Mouse (Mus musculus): Measurements from ENCODE around the gene Klkb1. TPM values are rescaled to one million over a fixed set of nuclear protein-coding genes. Genes with fewer than 3 reads are reported as not detected.

The Klkb1 gene
- total RNA-seq, 1 experiment from 2014 or later = 0.19 TPM

DNA sequence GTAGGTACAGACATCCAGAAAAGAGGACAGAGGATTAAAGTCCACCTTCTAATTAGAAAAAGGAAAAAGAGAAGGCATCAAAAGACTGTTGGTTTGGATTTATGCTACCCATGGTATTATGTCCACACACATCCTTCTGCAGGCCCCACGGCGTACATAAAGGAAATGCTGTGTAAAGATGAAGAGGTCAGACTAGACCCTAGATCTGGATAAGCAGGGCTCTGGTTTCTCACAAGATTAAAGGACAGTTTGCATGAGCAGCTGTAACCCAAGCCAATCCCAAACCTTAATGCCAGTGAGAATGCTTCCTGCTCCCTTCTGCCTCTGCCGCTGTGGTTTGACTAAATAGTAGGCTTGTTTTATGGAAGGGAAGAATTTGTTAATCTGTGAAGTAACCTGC lies 17.2 kb downstream of the Klkb1 start:
- ATAC-seq (replicated peaks; ENCODE audit: insufficient number of reproducible peaks, low FRiP score, low TSS enrichment, poor library complexity, severe bottlenecking) = no peak

DNA sequence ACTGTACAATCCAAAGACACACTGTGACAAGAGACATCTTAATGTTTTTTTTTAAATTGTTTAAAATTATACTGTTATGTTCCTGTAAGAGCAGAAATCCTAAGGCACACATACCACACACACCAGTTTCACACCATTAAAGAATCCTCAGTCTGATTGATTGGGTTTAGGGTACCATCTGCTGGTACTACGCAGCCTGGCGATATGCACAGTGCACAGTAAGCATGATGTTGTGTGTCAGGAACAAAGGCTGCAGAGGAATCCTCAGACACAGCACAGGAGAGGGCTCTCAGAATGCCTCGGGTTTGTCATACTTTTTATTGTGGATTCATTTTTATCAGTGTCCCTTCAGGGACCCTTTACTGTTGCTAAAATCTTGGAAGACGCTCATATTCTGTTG lies 20.3 kb downstream of the Klkb1 start:
- ATAC-seq (replicated peaks; ENCODE audit: insufficient number of reproducible peaks, low FRiP score, low TSS enrichment, poor library complexity, severe bottlenecking) = no peak

DNA sequence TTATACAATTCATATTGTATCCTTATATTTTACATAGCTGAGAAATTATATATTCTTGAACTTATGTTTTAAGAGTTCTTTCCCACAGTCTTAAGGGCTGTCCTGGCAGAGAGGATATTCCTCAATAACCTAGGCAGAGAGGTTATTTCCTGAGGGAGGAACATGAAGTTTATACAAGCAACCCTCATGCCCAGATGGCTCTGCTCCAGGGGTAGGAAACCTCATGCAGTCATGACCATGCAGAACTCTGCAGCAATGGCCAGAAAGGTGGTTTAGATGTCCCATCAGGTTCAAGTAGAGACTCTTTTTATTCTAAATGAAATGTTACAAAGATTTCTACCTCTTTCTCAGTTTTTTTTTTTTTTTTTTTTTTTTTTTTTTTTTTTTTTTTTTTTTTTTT lies 25.6 kb downstream of the Klkb1 start:
- no peak for ATAC-seq (replicated peaks; ENCODE audit: insufficient number of reproducible peaks, low FRiP score, low TSS enrichment, poor library complexity, severe bottlenecking)

DNA sequence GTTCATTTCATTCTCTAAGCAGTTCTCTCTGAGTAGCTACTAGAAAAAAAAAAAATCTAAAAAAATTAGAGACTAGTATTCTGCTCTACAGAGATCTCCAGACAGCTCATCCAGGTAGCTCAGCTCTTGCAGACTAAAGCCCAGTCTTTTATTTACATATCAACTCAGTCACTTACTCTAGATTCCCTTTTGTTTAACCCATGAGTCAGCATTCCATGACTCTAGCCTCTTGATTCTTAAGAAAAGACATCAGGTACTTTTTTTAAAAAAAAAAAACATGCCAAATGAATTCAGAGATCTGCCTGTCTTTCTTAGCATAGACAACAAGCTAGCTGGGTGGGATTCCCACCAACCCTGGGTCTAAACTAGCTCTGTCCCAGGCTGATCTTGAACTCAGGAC lies 26.2 kb downstream of the Klkb1 start:
- no peak for ATAC-seq (replicated peaks; ENCODE audit: insufficient number of reproducible peaks, low FRiP score, low TSS enrichment, poor library complexity, severe bottlenecking)

DNA sequence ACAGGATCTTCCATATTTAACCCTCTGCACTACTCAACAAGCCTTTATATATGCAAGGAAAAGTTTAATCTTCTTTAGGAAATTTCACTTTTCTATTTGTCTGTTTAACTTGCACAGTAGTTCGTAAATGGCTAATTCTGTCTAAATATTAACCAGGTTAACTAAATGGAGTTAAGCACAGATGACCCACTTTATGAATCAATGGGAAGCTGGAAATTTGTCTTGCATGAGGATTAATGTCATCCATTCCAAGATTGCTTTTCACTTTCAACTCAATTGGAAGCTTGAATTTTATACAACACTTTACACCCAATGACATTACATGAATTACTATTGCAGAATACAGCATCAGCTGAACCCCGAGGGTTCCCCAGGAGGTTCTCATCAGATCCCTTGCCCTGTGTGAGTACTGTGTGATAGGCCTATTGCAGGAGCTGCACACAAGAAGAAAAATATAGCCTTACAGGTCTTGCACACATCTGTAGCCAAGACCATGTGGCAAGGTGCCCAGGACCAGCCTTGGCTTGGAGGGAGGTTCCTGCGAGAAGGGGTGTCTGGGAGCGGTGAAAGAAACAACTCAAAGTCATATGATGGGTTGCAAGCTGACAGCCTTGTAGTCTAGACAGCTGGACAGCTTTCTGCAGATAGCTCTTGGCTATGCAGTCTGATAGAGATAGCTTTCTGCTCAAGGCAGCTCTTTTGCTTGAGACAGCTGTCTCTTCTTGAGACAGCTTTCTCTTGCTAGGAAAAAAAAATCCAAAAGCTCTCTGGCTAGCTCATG lies 26.9 kb downstream of the Klkb1 start:
- no peak for ATAC-seq (replicated peaks; ENCODE audit: insufficient number of reproducible peaks, low FRiP score, low TSS enrichment, poor library complexity, severe bottlenecking)

DNA sequence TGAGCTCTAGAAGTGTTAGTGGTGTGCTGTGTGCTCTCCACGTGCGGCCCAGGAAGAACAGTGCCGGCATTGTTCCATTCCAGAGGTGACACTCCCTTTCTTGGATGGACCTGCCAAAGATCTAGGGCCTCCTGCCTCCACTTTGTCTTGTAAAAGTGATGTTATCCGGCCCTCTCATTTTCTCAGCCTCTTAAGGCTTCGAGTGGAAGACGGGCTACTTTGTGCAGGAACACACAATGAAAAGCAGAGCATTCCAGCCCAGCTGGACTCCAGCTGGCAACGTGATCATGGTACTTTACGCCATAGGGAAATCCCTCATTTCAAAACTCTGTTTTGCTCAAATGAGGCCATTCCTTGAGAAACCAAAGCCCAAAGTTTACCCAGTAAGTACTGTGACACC lies 27.7 kb downstream of the Klkb1 start:
- ATAC-seq (replicated peaks; ENCODE audit: insufficient number of reproducible peaks, low FRiP score, low TSS enrichment, poor library complexity, severe bottlenecking) = no peak

DNA sequence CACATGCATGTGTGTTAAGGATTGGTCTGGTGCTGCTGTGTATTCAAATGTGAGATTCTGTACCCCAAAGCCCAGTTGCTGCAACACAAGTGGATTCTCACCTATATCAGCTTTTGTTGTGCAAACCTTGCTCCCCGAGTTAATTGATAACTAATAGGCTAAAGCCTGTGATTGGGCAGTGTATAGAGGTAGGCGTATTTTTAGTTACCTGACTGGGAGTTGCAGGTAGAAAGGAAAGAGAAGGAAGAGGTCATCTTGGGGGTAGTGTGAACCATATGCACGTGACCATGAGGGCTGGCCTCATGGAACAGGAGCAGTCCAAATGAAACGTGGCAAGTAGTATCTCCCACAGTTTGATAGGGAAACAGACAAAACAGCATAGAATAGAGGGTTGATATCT lies 29.7 kb downstream of the Klkb1 start:
- ATAC-seq (replicated peaks; ENCODE audit: insufficient number of reproducible peaks, low FRiP score, low TSS enrichment, poor library complexity, severe bottlenecking) = no peak

DNA sequence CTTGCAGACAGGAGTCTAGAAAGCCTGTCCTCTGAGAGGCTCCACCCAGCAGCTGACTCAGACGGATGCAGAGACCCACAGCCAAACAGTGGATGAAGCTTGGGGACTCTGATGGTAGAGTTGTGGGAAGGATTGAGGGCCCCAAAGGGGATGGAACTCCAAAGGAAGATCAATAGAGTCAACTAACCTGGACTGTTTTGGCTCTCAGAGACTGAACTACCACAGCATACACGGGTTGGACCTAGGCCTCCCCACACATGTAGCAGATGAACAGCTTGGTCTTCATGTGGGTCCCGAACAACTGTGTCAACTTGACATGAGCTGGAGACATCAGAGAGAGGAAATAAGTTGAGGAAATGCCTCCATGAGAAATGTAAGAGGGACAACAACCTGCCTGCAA lies 31.8 kb downstream of the Klkb1 start:
- ATAC-seq (replicated peaks; ENCODE audit: insufficient number of reproducible peaks, low FRiP score, low TSS enrichment, poor library complexity, severe bottlenecking) = no peak

DNA sequence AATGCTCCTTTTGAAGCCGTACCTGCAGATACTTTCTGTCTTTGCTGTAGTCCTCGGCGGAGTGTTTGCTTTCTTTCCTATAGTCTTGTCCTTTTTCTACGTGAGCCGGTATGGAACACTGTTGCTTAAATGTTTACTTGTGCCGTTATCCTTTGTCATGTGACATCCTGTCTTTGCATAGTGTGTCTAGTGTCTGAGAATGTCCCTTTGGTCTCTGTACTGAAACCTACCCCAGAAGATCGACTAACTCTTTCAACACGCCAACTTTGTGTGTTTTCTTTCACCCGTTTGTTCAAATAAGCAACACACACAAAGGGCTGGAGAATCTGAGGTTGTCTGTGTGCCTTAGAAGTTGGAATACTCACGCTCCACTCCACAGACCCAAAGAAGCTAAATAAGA lies 32.7 kb downstream of the Klkb1 start, which contains the start of gene F11:
F11 (minus strand) TSS at position 112 of the 400 bp plus-strand sequence.
- ATAC-seq (replicated peaks; ENCODE audit: insufficient number of reproducible peaks, low FRiP score, low TSS enrichment, poor library complexity, severe bottlenecking) = no peak

DNA sequence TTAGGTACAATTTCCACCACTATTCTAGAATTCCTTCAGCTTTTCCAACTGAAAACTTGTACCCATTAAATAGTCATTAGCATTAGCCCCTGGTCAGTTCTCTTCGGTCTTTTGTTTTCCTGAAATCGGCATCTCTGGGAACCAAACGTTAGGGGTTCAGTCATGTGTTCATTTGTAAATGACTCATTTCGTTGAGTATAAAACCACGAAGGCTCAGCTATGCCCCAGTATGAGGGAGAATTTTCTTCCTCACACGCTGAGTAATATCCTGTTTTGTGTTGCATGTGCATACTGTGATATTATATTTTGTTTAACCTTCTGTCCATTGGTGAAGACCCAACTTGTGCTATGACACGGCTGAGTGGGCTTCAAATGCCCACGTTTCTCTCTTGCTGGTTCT lies 36.2 kb downstream of the Klkb1 start:
- ATAC-seq (replicated peaks; ENCODE audit: insufficient number of reproducible peaks, low FRiP score, low TSS enrichment, poor library complexity, severe bottlenecking) = no peak

DNA sequence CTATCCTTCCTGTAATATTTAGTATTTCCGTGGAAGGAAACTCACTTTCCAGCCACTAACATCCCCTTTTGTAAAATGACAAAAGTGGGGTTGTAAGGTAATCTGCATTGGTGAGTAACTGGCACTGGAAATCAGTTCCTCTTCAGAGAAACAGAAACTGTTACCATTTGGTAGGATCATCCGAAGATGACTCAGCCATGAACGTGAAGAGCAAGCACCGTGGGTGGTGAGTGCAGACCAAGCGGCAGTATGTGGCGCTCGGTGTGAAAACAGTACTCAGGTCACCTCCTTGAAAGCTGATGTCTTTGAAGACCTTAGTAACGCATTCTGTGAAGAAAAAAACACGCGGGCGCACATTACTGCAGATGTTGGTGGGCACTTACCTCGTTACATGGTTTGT lies 39.6 kb downstream of the Klkb1 start:
- no peak for ATAC-seq (replicated peaks; ENCODE audit: insufficient number of reproducible peaks, low FRiP score, low TSS enrichment, poor library complexity, severe bottlenecking)

DNA sequence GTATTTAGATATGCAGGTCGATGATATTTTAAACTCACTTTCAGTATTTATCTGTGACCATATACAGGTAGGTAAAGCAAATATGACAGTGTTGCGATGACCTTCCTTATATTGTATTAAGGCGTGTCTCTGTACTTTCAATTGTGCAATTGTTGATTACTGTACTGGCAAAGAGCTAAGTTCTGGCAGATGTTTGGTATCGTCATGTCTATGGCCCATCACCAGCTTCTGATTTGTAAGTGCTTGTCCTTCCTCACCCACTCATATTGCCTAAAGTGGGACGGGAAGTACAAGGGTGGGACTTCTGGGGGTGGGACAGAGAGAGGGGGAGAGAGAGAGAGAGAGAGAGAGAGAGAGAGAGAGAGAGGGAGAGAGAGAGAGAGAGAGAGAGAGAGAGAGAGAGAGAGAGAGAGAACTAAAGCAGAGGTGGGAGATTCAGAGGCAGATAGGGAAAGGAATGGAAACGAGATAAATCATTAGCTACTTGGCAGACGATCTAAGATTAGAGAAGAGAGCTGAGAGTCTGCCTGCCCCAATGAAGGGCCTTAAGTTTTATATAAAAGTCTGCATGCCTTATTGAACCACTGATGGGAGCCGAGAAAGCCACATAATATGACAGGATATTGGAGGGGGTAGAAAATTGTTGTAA lies 40.3 kb downstream of the Klkb1 start:
- no peak for ATAC-seq (replicated peaks; ENCODE audit: insufficient number of reproducible peaks, low FRiP score, low TSS enrichment, poor library complexity, severe bottlenecking)

DNA sequence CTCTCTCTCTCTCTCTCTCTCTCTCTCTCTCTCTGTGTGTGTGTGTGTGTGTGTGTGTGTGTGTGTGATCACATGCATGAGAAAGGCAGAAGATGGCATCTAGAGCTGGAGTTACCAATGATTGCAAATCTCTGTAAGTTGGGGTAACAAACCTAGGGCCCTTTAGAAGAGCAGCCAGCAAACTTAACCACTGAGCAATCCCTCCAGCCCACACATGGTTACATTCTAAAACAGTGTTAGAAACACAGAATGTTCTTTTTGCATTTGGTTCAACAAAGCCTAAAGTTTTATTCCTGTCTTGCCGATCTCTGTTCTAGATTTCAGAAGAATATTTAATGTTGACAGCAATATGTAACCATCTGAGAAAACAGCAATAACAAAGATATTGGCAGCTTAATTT lies 41.1 kb downstream of the Klkb1 start:
- ATAC-seq (replicated peaks; ENCODE audit: insufficient number of reproducible peaks, low FRiP score, low TSS enrichment, poor library complexity, severe bottlenecking) = no peak

DNA sequence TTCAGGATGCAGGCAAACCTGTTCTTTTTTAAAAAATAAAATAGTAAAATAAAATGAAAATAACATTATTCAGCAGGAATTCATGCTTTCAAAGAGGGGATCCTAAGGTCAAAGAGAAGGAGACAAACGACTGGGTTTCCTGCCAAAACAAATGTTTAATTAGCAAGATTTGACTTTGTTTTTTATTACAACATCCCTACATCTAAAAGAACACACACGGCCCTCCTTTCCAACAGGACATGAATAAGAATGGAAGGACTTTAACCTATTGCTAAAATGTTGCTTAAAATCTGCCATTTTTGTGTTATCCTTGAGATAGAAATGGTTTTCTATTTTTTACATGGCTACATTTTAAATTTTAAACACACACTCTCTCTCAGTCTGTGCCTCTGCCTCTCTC lies 41.5 kb downstream of the Klkb1 start:
- no peak for ATAC-seq (replicated peaks; ENCODE audit: insufficient number of reproducible peaks, low FRiP score, low TSS enrichment, poor library complexity, severe bottlenecking)

DNA sequence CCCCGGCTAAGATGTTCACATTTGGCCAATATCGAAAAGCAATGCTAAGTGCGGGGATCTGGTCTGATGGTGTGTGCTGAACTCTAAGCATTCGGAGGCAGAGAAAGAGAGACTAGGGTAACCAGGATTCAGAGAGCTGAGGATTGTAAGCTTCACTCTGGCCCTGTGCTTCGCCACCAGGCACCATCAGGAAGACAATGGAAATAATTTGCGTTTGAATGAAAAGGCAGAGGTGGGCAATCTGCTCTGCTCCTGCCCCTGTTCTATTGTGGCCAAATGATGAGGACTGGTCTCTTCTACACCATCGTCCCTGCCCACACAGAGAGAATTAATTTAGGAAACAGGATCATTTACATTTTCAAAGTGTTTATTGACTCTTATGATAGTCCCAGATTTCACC lies 48.4 kb downstream of the Klkb1 start:
- no peak for ATAC-seq (replicated peaks; ENCODE audit: insufficient number of reproducible peaks, low FRiP score, low TSS enrichment, poor library complexity, severe bottlenecking)

DNA sequence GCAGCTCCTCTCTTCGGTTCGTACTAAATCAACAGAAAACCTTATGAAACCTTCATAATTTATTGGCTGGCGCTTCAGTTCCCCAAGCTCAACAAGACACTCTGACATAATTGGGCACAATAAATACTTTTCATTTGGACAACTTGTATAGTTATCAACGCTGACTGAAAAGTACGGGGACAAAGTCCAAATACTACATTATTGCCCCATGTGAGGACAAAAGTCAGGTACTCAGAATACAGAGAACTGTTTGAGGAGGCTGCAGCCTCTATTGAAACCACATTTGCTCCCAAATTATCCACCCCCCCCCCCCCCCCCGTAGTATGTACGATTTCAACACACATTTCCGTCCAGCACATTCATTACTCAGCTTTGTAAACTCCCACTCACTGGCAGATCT lies 55.3 kb downstream of the Klkb1 start:
- ATAC-seq (replicated peaks; ENCODE audit: insufficient number of reproducible peaks, low FRiP score, low TSS enrichment, poor library complexity, severe bottlenecking) = no peak

DNA sequence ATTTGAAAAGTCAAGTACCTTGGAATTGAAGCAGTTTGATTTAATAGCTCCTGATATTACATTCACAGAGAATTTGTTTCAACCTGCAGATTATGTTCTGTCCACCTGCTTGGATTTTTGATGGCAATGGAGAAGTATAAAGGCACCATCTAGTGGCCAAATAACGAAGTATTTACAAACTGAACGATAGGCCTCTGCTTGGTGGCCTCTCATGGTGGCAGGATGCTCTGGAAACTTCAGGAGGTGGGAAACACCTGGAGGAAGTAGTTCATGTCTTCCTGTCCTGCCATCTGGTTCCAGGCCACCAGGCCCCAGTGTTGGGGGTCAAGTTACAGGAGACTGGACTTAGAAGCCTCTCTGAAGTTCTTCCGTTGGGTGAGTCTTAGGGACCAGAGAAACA lies 56.4 kb downstream of the Klkb1 start:
- ATAC-seq (replicated peaks; ENCODE audit: insufficient number of reproducible peaks, low FRiP score, low TSS enrichment, poor library complexity, severe bottlenecking) = no peak

DNA sequence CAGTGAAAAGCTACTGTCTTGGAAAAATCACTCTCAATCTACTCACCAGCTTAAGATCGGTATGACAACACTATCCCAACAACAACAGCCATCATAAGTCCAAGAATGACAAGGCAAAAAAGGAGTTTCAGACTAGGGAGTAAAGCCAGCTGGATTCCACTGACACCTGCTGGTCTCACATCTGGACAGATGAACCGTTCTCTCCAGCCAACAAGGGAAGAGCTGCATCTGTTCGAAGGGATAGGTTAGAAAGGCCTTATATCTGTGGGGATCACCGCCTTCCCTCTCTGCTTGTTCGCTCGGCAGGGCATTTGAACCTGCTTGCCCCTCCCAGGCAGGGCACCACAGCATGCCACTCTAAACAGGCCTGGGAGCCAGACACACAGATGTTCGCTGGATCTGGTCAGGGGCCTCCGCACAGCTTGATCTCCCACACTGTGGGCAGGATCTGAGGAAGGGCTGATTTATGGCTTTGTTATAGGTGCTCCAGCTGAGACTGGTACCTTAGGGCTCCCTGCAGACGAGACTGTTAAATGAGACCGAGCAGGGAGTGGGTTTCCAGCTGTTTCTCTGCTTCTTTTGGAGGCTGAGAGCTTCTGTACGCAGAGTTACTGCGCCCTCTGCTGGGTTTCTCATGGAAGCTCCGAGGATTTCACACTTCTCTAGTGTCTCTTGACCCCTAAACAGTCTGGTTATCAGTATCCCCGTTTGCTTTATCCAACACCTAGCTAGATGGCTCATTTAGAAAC lies 58.3 kb downstream of the Klkb1 start:
- no peak for ATAC-seq (replicated peaks; ENCODE audit: insufficient number of reproducible peaks, low FRiP score, low TSS enrichment, poor library complexity, severe bottlenecking)

DNA sequence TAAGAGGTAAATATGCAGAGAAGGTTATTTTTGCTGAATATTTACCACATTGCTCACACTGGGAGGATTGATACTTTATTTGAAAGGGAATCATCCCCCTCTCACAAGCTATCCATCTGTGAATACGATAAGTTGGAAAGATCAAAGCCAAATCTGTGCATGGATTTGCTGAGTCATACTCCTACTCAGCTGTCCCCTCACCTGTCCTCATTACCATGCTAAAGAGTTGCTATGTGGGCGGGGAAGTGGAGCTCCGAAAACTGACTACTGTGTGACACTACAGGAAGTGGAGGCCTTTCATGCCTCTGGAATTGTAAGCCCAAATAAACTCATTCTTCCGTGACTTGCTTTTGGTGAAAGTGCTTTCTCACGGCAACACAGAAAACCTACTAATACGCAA lies 59.4 kb downstream of the Klkb1 start:
- ATAC-seq (replicated peaks; ENCODE audit: insufficient number of reproducible peaks, low FRiP score, low TSS enrichment, poor library complexity, severe bottlenecking) = no peak

DNA sequence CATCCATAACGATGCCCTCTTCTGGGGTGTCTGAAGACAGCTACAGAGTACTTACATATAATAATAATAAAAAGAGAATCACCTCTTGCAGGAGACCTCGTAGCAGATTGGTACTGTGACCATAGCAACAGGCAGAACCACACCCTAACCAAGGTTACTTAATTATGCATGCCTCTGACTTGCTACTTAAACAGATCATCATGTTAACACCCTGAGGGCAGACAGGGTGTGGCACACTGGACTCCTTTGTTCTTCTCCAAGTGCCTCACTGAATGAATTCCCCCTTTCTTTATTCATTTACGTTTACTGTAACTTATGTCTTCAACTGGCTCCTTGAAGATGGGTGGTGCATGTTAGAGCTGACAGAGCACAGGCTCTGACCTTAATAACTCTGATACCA lies 61.4 kb downstream of the Klkb1 start:
- ATAC-seq (replicated peaks; ENCODE audit: insufficient number of reproducible peaks, low FRiP score, low TSS enrichment, poor library complexity, severe bottlenecking) = no peak
